8 mouse cellular contexts compared by ENCODE assay signal in genomic region chr5:150232159-150233150, GRCm38 (mm10).
A peak's percentile ranks its signal among the peaks of the same experiment; 100 is the strongest.
DNase-seq lines count a peak whose midpoint lies in the region; ATAC-seq and TF ChIP-seq lines count a peak whose summit lies in the region.

No protein-coding gene starts in this region.

- no peak for TF ChIP-seq CTCF in lung, embryonic 14.5 days (IDR thresholded peaks at IDR 0.05; ENCODE audit: low read depth)

- no peaks in the 10 kb centered on the region for H3K4me1 ChIP-seq in forebrain, embryonic 14.5 days (ENCODE audit: control insufficient read depth, insufficient read depth, low read length)
- H3K4me1 ChIP-seq in lung, embryonic 14.5 days (ENCODE audit: insufficient read depth), result no peaks in the 10 kb centered on the region

- no peaks in the 10 kb centered on the region for H3K27me3 ChIP-seq in forebrain, embryonic 14.5 days (replicated peaks; ENCODE audit: control insufficient read depth, insufficient read depth, low read length)
- H3K27me3 ChIP-seq in lung, embryonic 14.5 days (ENCODE audit: insufficient read depth, low read length), result no peaks in the 10 kb centered on the region

- H3K36me3 ChIP-seq in forebrain, embryonic 14.5 days (ENCODE audit: control insufficient read depth, insufficient read depth, low read length), result no peaks in the 10 kb centered on the region
- H3K36me3 ChIP-seq in lung, embryonic 14.5 days (ENCODE audit: insufficient read depth), result no peaks in the 10 kb centered on the region

- no peak overlapping the region for H3K27ac ChIP-seq in forebrain, embryonic 14.5 days (ENCODE audit: low read depth, low read length)
- no peak overlapping the region for H3K27ac ChIP-seq in lung, embryonic 14.5 days (ENCODE audit: low read depth)

- peak; percentile 62 for ATAC-seq in forebrain, embryonic 14.5 days
- ATAC-seq in lung, embryonic 14.5 days (ENCODE audit: insufficient read depth), result peak; percentile 57; the same call in 1 of the 2 replicates

- intact Hi-C loops in heart, postnatal 25 days (cut with DNase I), result loop anchor here (2.0 to 5.0 kb wide), 3 partner anchors 35 to 194 kb away; no protein-coding TSS in a partner anchor

- no peak overlapping the region for H3K9ac ChIP-seq in forebrain, embryonic 14.5 days (ENCODE audit: low read length)
- no peak overlapping the region for H3K9ac ChIP-seq in lung, embryonic 14.5 days

- H3K4me2 ChIP-seq in forebrain, embryonic 14.5 days (ENCODE audit: low read length), result no peak overlapping the region
- H3K4me2 ChIP-seq in lung, embryonic 14.5 days, result peak overlapping the region; percentile 36; the same call in 1 of the 2 replicates

- peak; percentile 94 for DNase-seq in heart, adult 11 months
- DNase-seq in heart, postnatal 25 days (ENCODE audit: low spot score), result no peak
- peak; percentile 65 for DNase-seq in adrenal gland, adult 2 months
- DNase-seq in forebrain, embryonic 14.5 days (ENCODE audit: low spot score), result peak; percentile 37
- DNase-seq in induced T-regulatory cell, adult 2 months (ENCODE audit: low read depth), result peak; percentile 68
- peak; percentile 68 for DNase-seq in lung, embryonic 14.5 days
- DNase-seq in retina, adult 2 months (ENCODE audit: low read depth, low spot score), result peak; percentile 11
- DNase-seq in frontal cortex, postnatal 36 days (ENCODE audit: low spot score in 2 of 2), result no peak

- H3K4me3 ChIP-seq in forebrain, embryonic 14.5 days (ENCODE audit: low read depth, low read length), result no peak overlapping the region
- no peak overlapping the region for H3K4me3 ChIP-seq in lung, embryonic 14.5 days (ENCODE audit: low read depth, low read length)

- no peaks in the 10 kb centered on the region for H3K9me3 ChIP-seq in forebrain, embryonic 14.5 days (replicated peaks; ENCODE audit: control insufficient read depth, low read length)
- no peaks in the 10 kb centered on the region for H3K9me3 ChIP-seq in lung, embryonic 14.5 days (ENCODE audit: low read depth, low read length)

- WGBS in forebrain, embryonic 14.5 days, result 46% methylated on average over 15 of the region's 21 CpGs
- WGBS in lung, embryonic 14.5 days, result 29% methylated on average over 19 of the region's 21 CpGs

Comparison
In these comparisons a context has a peak if more than half of its experiments do, and no peak if none do; other contexts are left out.
1. DNase-seq: peak in heart, adult 11 months (single experiment), adrenal gland, adult 2 months (single experiment), forebrain, embryonic 14.5 days (single experiment), induced T-regulatory cell, adult 2 months (single experiment), lung, embryonic 14.5 days (single experiment) and retina, adult 2 months (single experiment); none in heart, postnatal 25 days (single experiment) and frontal cortex, postnatal 36 days (0 of 2).